Mouse (Mus musculus): ENCODE results near the gene Tjp2. TPM values are rescaled to one million over a fixed set of nuclear protein-coding genes. Genes with fewer than 3 reads are reported as not detected.

The Tjp2 gene
- polyA plus RNA-seq, 1 experiment from 2014 or later, result 6.5 TPM

DNA sequence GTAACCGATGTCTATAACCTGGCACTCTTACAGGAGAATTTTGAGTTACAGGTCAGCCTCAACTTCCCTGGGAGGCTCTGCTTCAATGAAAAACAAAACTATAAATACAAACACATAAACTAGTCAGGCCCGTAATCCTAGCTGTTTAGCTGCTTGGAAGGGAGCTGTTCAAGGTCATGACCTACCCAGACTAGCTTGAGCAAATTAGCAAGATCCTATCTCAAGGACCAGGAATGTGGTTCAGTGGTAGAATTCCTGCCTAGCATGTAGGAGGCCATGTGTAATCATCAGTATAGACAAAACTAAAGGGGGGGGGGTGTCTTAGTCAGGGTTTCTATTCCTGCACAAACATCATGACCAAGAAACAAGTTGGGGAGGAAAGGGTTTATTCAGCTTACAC, 46.7 kb downstream of the Tjp2 start:
- no peak overlapping the region for H3K27ac ChIP-seq (ENCODE audit: low read depth, low read length)
- no peak for ATAC-seq (ENCODE audit: low read depth)
- H3K4me2 ChIP-seq (ENCODE audit: low read depth, low read length), result no peak overlapping the region
- WGBS, result 92% methylated on average over 2 of the region's 2 CpGs
- no peaks in the 10 kb centered on the region for H3K27me3 ChIP-seq (ENCODE audit: control insufficient read depth, insufficient read depth, low read length)
- no peak overlapping the region for H3K4me3 ChIP-seq (ENCODE audit: low read depth, low read length)
- H3K36me3 ChIP-seq (ENCODE audit: control insufficient read depth, insufficient read depth, low read length), result no peaks in the 10 kb centered on the region
- no peaks in the 10 kb centered on the region for H3K4me1 ChIP-seq (ENCODE audit: control insufficient read depth, insufficient read depth, low read length)
- H3K9me3 ChIP-seq (ENCODE audit: control insufficient read depth, low read length), result no peaks in the 10 kb centered on the region
- H3K9ac ChIP-seq (replicated peaks; ENCODE audit: low read depth, low read length), result no peak overlapping the region

DNA sequence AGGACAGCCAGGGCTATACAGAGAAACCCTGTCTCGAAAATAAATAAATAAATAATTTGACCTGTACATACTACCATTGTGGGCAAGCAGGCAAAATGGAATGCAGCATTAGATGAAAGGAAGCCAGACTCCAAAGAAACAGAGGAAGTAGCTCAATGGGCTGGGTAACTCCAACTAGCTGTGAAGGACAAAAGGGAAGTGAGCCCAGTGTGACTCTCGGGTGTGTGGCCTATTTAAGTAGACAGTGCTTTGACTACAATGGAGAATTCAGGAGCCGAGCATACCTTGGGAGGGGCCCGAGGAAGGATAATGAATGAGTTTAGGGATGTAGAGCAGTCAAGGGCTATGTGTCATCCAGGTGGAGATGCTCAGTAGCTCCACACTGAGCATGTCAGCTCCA, 48.1 kb downstream of the Tjp2 start:
- H3K27me3 ChIP-seq (ENCODE audit: control insufficient read depth, insufficient read depth, low read length), result no peaks in the 10 kb centered on the region
- WGBS, result 90% methylated on average over 4 of the region's 4 CpGs
- H3K27ac ChIP-seq (ENCODE audit: low read depth, low read length), result no peak overlapping the region
- H3K4me1 ChIP-seq (ENCODE audit: control insufficient read depth, insufficient read depth, low read length), result peaks cover 5% of the 10 kb centered on the region; the same call in 1 of the 2 replicates
- no peak overlapping the region for H3K9ac ChIP-seq (replicated peaks; ENCODE audit: low read depth, low read length)
- no peak overlapping the region for H3K4me3 ChIP-seq (ENCODE audit: low read depth, low read length)
- no peaks in the 10 kb centered on the region for H3K9me3 ChIP-seq (ENCODE audit: control insufficient read depth, low read length)
- H3K4me2 ChIP-seq (ENCODE audit: low read depth, low read length), result no peak overlapping the region
- ATAC-seq (ENCODE audit: low read depth), result no peak
- H3K36me3 ChIP-seq (ENCODE audit: control insufficient read depth, insufficient read depth, low read length), result no peaks in the 10 kb centered on the region

DNA sequence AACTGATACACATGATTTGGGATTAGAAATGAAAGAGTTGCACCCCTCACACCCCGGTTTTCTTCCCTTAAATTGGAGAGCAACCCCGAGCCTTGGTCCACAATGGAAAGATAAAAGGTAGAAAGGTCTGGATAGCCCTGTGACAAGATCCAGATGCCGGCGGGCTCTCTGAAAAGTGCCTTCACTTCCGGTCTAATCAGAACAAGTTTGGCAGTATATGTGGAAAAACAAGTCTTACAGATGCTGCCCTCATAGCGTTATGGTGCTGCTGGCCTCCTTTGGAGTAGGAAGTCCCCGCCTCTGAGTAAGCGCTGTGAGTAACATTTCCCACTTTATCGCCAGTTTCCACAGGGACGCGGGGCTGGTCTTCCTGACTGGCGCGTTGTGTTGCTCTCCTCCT, 49.9 kb downstream of the Tjp2 start:
- no peak for ATAC-seq (ENCODE audit: low read depth)
- no peaks in the 10 kb centered on the region for H3K9me3 ChIP-seq (ENCODE audit: control insufficient read depth, low read length)
- peaks cover 5% of the 10 kb centered on the region; the same call in 1 of the 2 replicates for H3K4me1 ChIP-seq (ENCODE audit: control insufficient read depth, insufficient read depth, low read length)
- H3K9ac ChIP-seq (replicated peaks; ENCODE audit: low read depth, low read length), result 0 out of 2 replicates have a peak overlapping the region, but pooled peaks have one; percentile 68
- no peaks in the 10 kb centered on the region for H3K36me3 ChIP-seq (ENCODE audit: control insufficient read depth, insufficient read depth, low read length)
- peak overlapping the region; percentile 57 for H3K4me2 ChIP-seq (ENCODE audit: low read depth, low read length)
- 9% methylated on average over 13 of the region's 13 CpGs for WGBS
- peak overlapping the region; percentile 59 for H3K4me3 ChIP-seq (ENCODE audit: low read depth, low read length)
- 0 out of 2 replicates have a peak overlapping the region, but pooled peaks have one; percentile 23 for H3K27ac ChIP-seq (ENCODE audit: low read depth, low read length)
- H3K27me3 ChIP-seq (ENCODE audit: control insufficient read depth, insufficient read depth, low read length), result no peaks in the 10 kb centered on the region

DNA sequence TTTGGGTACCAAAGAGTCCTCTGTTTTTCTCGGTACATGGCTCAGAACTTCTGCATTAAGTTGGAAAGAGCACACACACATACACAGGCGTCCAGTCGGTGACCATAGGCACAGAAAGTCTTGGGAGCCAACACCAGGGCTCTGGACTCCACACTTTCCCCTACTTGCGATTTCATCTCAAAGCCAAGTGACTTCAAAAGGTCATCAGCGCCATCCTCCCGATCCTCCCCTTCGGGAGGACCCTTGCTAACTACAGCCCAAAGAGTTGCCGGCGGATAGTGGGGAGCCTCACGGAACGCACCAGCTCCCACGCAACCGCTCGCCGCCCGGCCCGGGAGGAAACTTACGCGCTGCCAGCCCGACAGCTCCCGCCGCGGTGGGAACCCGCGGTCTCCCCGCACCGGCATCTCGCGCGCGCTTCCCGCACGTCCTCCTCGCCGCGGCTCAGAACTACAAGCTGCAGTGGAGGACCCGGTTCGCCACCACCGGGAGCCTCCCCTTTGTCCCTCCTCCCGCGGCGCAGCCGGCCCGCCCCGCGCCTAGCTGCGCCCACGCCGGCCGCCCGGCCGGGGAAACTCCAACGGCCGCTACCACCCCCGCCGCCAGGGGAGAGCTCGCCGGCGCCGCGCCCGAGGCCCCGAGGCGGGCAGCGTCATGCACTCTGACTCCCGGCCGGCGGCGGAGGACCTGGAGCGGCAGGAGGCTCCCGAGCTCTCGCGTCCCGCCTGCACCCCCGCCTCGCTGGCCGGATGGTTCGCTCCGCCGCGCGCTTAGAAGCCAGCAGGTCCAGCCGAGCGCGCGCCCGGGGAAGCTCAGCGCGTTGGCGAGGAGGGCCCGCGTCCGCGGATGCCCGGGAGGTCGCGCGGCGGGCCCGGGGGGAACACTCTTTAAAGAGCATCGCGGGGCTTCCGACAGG, 51.0 kb downstream of the Tjp2 start:
- Histone ChIP-seq H3K27me3 (ENCODE audit: control insufficient read depth, insufficient read depth, low read length) (no peaks in the 10 kb centered on the region), H3K4me3 (ENCODE audit: low read depth, low read length) (peak overlapping the region; percentile 59), H3K4me1 (ENCODE audit: control insufficient read depth, insufficient read depth, low read length) (peaks cover 5% of the 10 kb centered on the region; the same call in 1 of the 2 replicates), H3K9me3 (ENCODE audit: control insufficient read depth, low read length) (no peaks in the 10 kb centered on the region), H3K36me3 (ENCODE audit: control insufficient read depth, insufficient read depth, low read length) (no peaks in the 10 kb centered on the region), H3K9ac (replicated peaks; ENCODE audit: low read depth, low read length) (peak overlapping the region; percentile 68), H3K4me2 (ENCODE audit: low read depth, low read length) (peak overlapping the region; percentile 57), H3K27ac (ENCODE audit: low read depth, low read length) (peak overlapping the region; percentile 73)
- under 1% methylated on average over 95 of the region's 103 CpGs for WGBS
- peak; percentile 93 for ATAC-seq (ENCODE audit: low read depth)

- no peak overlapping the region for H3K9ac ChIP-seq (replicated peaks; ENCODE audit: low read depth, low read length)
- no peak overlapping the region for H3K27ac ChIP-seq (ENCODE audit: low read depth, low read length)
- no peaks in the 10 kb centered on the region for H3K27me3 ChIP-seq (ENCODE audit: control insufficient read depth, insufficient read depth, low read length)
- H3K4me3 ChIP-seq (ENCODE audit: low read depth, low read length), result peak overlapping the region; percentile 59
- H3K9me3 ChIP-seq (ENCODE audit: control insufficient read depth, low read length), result no peaks in the 10 kb centered on the region
- peaks cover 5% of the 10 kb centered on the region; the same call in 1 of the 2 replicates for H3K4me1 ChIP-seq (ENCODE audit: control insufficient read depth, insufficient read depth, low read length)
- H3K36me3 ChIP-seq (ENCODE audit: control insufficient read depth, insufficient read depth, low read length), result no peaks in the 10 kb centered on the region
- no peak for ATAC-seq (ENCODE audit: low read depth)
- H3K4me2 ChIP-seq (ENCODE audit: low read depth, low read length), result peak overlapping the region; percentile 57
- 10% methylated on average over 6 of the region's 6 CpGs for WGBS
Measured at GRCm38 (mm10) chr19:24173020-24173419, 51.8 kb downstream of the Tjp2 start.

DNA sequence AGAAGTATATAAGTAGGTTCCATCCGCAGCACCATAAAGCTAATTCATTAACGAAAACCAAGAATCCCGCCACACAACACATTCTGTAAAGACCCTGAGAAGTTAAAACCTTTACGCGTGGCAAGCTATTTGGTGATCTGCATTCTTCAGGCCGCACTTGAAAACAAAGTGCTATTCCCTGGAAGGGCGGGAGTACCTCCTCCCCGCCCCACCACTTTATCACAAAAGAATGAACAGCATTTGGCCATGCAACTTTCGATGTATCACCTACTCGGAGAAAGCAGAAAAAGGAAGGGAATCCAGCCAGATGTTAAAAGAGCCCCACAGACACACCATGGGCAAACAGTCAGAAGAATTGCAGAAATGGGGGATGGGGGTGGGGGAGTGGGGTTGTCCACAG, 56.3 kb downstream of the Tjp2 start:
- H3K4me2 ChIP-seq (ENCODE audit: low read depth, low read length), result no peak overlapping the region
- no peak overlapping the region for H3K27ac ChIP-seq (ENCODE audit: low read depth, low read length)
- H3K4me1 ChIP-seq (ENCODE audit: control insufficient read depth, insufficient read depth, low read length), result peaks cover 15% of the 10 kb centered on the region
- WGBS, result 58% methylated on average over 10 of the region's 10 CpGs
- no peak for ATAC-seq (ENCODE audit: low read depth)
- no peaks in the 10 kb centered on the region for H3K36me3 ChIP-seq (ENCODE audit: control insufficient read depth, insufficient read depth, low read length)
- H3K9ac ChIP-seq (replicated peaks; ENCODE audit: low read depth, low read length), result no peak overlapping the region
- no peaks in the 10 kb centered on the region for H3K9me3 ChIP-seq (ENCODE audit: control insufficient read depth, low read length)
- no peaks in the 10 kb centered on the region for H3K27me3 ChIP-seq (ENCODE audit: control insufficient read depth, insufficient read depth, low read length)
- no peak overlapping the region for H3K4me3 ChIP-seq (ENCODE audit: low read depth, low read length)

- WGBS, result 21% methylated on average over 17 of the region's 17 CpGs
- no peak overlapping the region for H3K27ac ChIP-seq (ENCODE audit: low read depth, low read length)
Measured at GRCm38 (mm10) chr19:24166516-24167091, 58.2 kb downstream of the Tjp2 start.

GRCm38 (mm10) chr19:24163974-24164373, 60.9 kb downstream of the Tjp2 start:
- no peak overlapping the region for H3K4me3 ChIP-seq (ENCODE audit: low read depth, low read length)
- 39% methylated on average over 4 of the region's 4 CpGs for WGBS
- H3K9ac ChIP-seq (replicated peaks; ENCODE audit: low read depth, low read length), result no peak overlapping the region
- peaks cover 16% of the 10 kb centered on the region for H3K4me1 ChIP-seq (ENCODE audit: control insufficient read depth, insufficient read depth, low read length)
- H3K27ac ChIP-seq (ENCODE audit: low read depth, low read length), result no peak overlapping the region
- H3K36me3 ChIP-seq (ENCODE audit: control insufficient read depth, insufficient read depth, low read length), result no peaks in the 10 kb centered on the region
- no peak for ATAC-seq (ENCODE audit: low read depth)
- H3K27me3 ChIP-seq (ENCODE audit: control insufficient read depth, insufficient read depth, low read length), result no peaks in the 10 kb centered on the region
- no peak overlapping the region for H3K4me2 ChIP-seq (ENCODE audit: low read depth, low read length)
- no peaks in the 10 kb centered on the region for H3K9me3 ChIP-seq (ENCODE audit: control insufficient read depth, low read length)

More at GRCm38 (mm10) chr19:24166516-24167091, 58.2 kb downstream of the Tjp2 start:
- ATAC-seq (ENCODE audit: low read depth), result no peak
- no peaks in the 10 kb centered on the region for H3K27me3 ChIP-seq (ENCODE audit: control insufficient read depth, insufficient read depth, low read length)
- H3K4me3 ChIP-seq (ENCODE audit: low read depth, low read length), result no peak overlapping the region
- H3K9me3 ChIP-seq (ENCODE audit: control insufficient read depth, low read length), result no peaks in the 10 kb centered on the region
- H3K36me3 ChIP-seq (ENCODE audit: control insufficient read depth, insufficient read depth, low read length), result no peaks in the 10 kb centered on the region
- H3K9ac ChIP-seq (replicated peaks; ENCODE audit: low read depth, low read length), result no peak overlapping the region; the same call in 1 of the 2 replicates
- peaks cover 10% of the 10 kb centered on the region for H3K4me1 ChIP-seq (ENCODE audit: control insufficient read depth, insufficient read depth, low read length)
- H3K4me2 ChIP-seq (ENCODE audit: low read depth, low read length), result peak overlapping the region; percentile 23; the same call in 1 of the 2 replicates

GRCm38 (mm10) chr19:24160460-24160859, 64.4 kb downstream of the Tjp2 start:
- Histone ChIP-seq H3K4me3 (ENCODE audit: low read depth, low read length) (no peak overlapping the region), H3K4me1 (ENCODE audit: control insufficient read depth, insufficient read depth, low read length) (peaks cover 13% of the 10 kb centered on the region; the same call in 1 of the 2 replicates), H3K27ac (ENCODE audit: low read depth, low read length) (no peak overlapping the region), H3K4me2 (ENCODE audit: low read depth, low read length) (no peak overlapping the region), H3K9me3 (ENCODE audit: control insufficient read depth, low read length) (no peaks in the 10 kb centered on the region), H3K27me3 (ENCODE audit: control insufficient read depth, insufficient read depth, low read length) (no peaks in the 10 kb centered on the region), H3K9ac (replicated peaks; ENCODE audit: low read depth, low read length) (no peak overlapping the region), H3K36me3 (ENCODE audit: control insufficient read depth, insufficient read depth, low read length) (no peaks in the 10 kb centered on the region)
- 18% methylated on average over 8 of the region's 8 CpGs for WGBS
- peak; percentile 80 for ATAC-seq (ENCODE audit: low read depth)

Data from neural tube, embryonic 14.5 days (tissue).